Mouse (Mus musculus) ES-E14 (cell line): ENCODE data around the gene Rnf166.

ENCODE experiments used
- HCFC1 ChIP-seq: IDR thresholded peaks from 2 replicates; pipeline ENCODE4 v1.6.1; 2012; ENCODE audit warnings: low read length, inconsistent platforms, borderline replicate concordance; ENCODE audit not compliant: insufficient read depth
- MAFK ChIP-seq: IDR thresholded peaks from 2 replicates; pipeline ENCODE4 v1.6.1; 2014; ENCODE audit warnings: mild to moderate bottlenecking, low read depth, low read length, inconsistent platforms; ENCODE audit not compliant: insufficient read depth
- ZC3H11A ChIP-seq: IDR thresholded peaks from 2 replicates; pipeline ENCODE4 v1.6.1; 2012; ENCODE audit warnings: low read depth, mild to moderate bottlenecking, inconsistent platforms, low read length, borderline replicate concordance
- ZNF384 ChIP-seq: IDR thresholded peaks from 2 replicates; pipeline ENCODE4 v1.6.1; 2012; ENCODE audit warnings: low read depth, low read length, inconsistent platforms

- no peak for TF ChIP-seq ZNF384
- no peak for TF ChIP-seq HCFC1
- no peak for TF ChIP-seq ZC3H11A
- no peak for TF ChIP-seq MAFK
Observed at GRCm38 (mm10) chr8:122482448-122482847, 6.6 kb upstream of the Rnf166 start.
